Comparison of ENCODE assay signal across 18 mouse cellular contexts in genomic region chr5:151421859-151422258, GRCm38 (mm10). TPM values are rescaled to one million over a fixed set of nuclear protein-coding genes. Genes with fewer than 3 reads are reported as not detected.
A peak's percentile ranks its signal among the peaks of the same experiment; 100 is the strongest.
DNase-seq lines count a peak whose midpoint lies in the region; ATAC-seq and TF ChIP-seq lines count a peak whose summit lies in the region.
"Had no signal": no experiment of that assay in that cellular context is flagged by ENCODE, and none has a peak within 500 bp of the region (broad histone marks: within the 10 kb centered on the region; RNA-seq: fewer than 3 reads in every experiment).

No protein-coding gene starts in this region.

- H3K9me3 ChIP-seq in heart, embryonic 11.5 days (replicated peaks; ENCODE audit: control insufficient read depth, low read length) = no peaks in the 10 kb centered on the region
- H3K9me3 ChIP-seq in lung, embryonic 14.5 days (ENCODE audit: low read depth, low read length) = no peaks in the 10 kb centered on the region
- H3K9me3 ChIP-seq: hindbrain, embryonic 10.5 days; limb, embryonic 13.5 days; midbrain, embryonic 13.5 days had no signal

- H3K4me2 ChIP-seq in heart, embryonic 11.5 days = no peak overlapping the region
- no peak overlapping the region for H3K4me2 ChIP-seq in lung, embryonic 14.5 days
- H3K4me2 ChIP-seq: limb, embryonic 13.5 days; midbrain, embryonic 13.5 days had no signal

- TF ChIP-seq CTCF in lung, embryonic 14.5 days (IDR thresholded peaks at IDR 0.05; ENCODE audit: low read depth) = no peak

- no peaks in the 10 kb centered on the region for H3K27me3 ChIP-seq in heart, embryonic 11.5 days (ENCODE audit: control insufficient read depth, insufficient read depth, low read length)
- no peaks in the 10 kb centered on the region for H3K27me3 ChIP-seq in lung, embryonic 14.5 days (ENCODE audit: insufficient read depth, low read length)
- H3K27me3 ChIP-seq: CH12.LX; limb, embryonic 13.5 days; midbrain, embryonic 13.5 days had no signal

- 0 out of 2 replicates have a peak, but pooled peaks cover 3% of the 10 kb centered on the region for H3K4me1 ChIP-seq in heart, embryonic 11.5 days (ENCODE audit: control insufficient read depth, insufficient read depth, low read length)
- H3K4me1 ChIP-seq in lung, embryonic 14.5 days (ENCODE audit: insufficient read depth) = peaks cover 7% of the 10 kb centered on the region
- H3K4me1 ChIP-seq in brown adipose tissue, adult 24 weeks (ENCODE audit: control insufficient read depth, insufficient read depth, insufficient read length, low read length) = 0 out of 2 replicates have a peak, but pooled peaks cover 4% of the 10 kb centered on the region
- H3K4me1 ChIP-seq: hindbrain, embryonic 10.5 days; limb, embryonic 13.5 days; midbrain, embryonic 13.5 days had no signal

- WGBS in heart, embryonic 11.5 days (ENCODE audit: insufficient replicate concordance) = 45% methylated on average over 7 of the region's 7 CpGs
- WGBS in lung, embryonic 14.5 days = 38% methylated on average over 7 of the region's 7 CpGs

- no peak for ATAC-seq in heart, embryonic 11.5 days (replicated peaks; ENCODE audit: insufficient number of reproducible peaks, low FRiP score, low TSS enrichment)
- no peak for ATAC-seq in lung, embryonic 14.5 days (ENCODE audit: insufficient read depth)
- ATAC-seq: forebrain, embryonic 16.5 days; intestine, postnatal 0 days; liver, postnatal 0 days; midbrain, embryonic 13.5 days had no signal

- peak; percentile 33 for DNase-seq in heart, postnatal 4 days
- peak; percentile 54 for DNase-seq in lung, embryonic 14.5 days
- DNase-seq in lung, postnatal 25 days (ENCODE audit: low spot score) = no peak
- DNase-seq in adipocyte (ENCODE audit: low spot score) = peak; percentile 55
- no peak for DNase-seq in kidney, postnatal 14 days
- DNase-seq: adrenal gland, adult 2 months; cerebellum, adult 11-12 months; heart, adult 2 months; liver, postnatal 0 days had no signal

- no peak overlapping the region for H3K27ac ChIP-seq in heart, embryonic 11.5 days (ENCODE audit: low read depth, low read length)
- no peak overlapping the region for H3K27ac ChIP-seq in lung, embryonic 14.5 days (ENCODE audit: low read depth)
- H3K27ac ChIP-seq in brown adipose tissue, adult 24 weeks (replicated peaks; ENCODE audit: low read depth, low read length) = peak overlapping the region; percentile 46; the same call in 1 of the 2 replicates
- H3K27ac ChIP-seq: heart, adult 2 months; hindbrain, embryonic 10.5 days; layer of hippocampus, adult 2 months; limb, embryonic 13.5 days; midbrain, embryonic 13.5 days had no signal

- H3K36me3 ChIP-seq in heart, embryonic 11.5 days (ENCODE audit: control insufficient read depth, insufficient read depth, low read length) = no peaks in the 10 kb centered on the region
- no peaks in the 10 kb centered on the region for H3K36me3 ChIP-seq in lung, embryonic 14.5 days (ENCODE audit: insufficient read depth)
- H3K36me3 ChIP-seq: hindbrain, embryonic 10.5 days; limb, embryonic 13.5 days; midbrain, embryonic 13.5 days had no signal

- H3K9ac ChIP-seq in heart, embryonic 11.5 days (ENCODE audit: low read depth, low read length) = no peak overlapping the region
- no peak overlapping the region for H3K9ac ChIP-seq in lung, embryonic 14.5 days
- H3K9ac ChIP-seq: limb, embryonic 13.5 days; liver, postnatal 0 days; midbrain, embryonic 13.5 days had no signal

- no peak overlapping the region for H3K4me3 ChIP-seq in heart, embryonic 11.5 days (ENCODE audit: low read depth, low read length)
- no peak overlapping the region for H3K4me3 ChIP-seq in lung, embryonic 14.5 days (ENCODE audit: low read depth, low read length)
- H3K4me3 ChIP-seq in brown adipose tissue, adult 24 weeks (ENCODE audit: insufficient read depth, low read depth, low read length) = no peak overlapping the region
- H3K4me3 ChIP-seq: heart, adult 2 months; hindbrain, embryonic 10.5 days; layer of hippocampus, adult 2 months; limb, embryonic 13.5 days; midbrain, embryonic 13.5 days had no signal

RNA-seq across cellular contexts. Expression of gene Gm42906, which starts 6.1 kb away (rescaled TPM):
- total RNA-seq in heart, postnatal 4 days (2021) = not detected
- polyA plus RNA-seq in heart, embryonic 11.5 days (2014; fragmentation: Nextera tagmentation; extraction: Ambion mirVana) = not detected in 2 replicates
- not detected in 2 replicates for polyA plus RNA-seq in lung, embryonic 14.5 days (2014; fragmentation: Nextera tagmentation; extraction: Ambion mirVana)
- polyA plus RNA-seq in brown adipose tissue, adult 24 weeks (2012; ENCODE audit: insufficient read depth, insufficient read length, missing spikeins) = not detected in 2 replicates
- total RNA-seq: adrenal gland, adult 2 months; CH12.LX; layer of hippocampus, adult 2 months had no signal
- polyA plus RNA-seq: adrenal gland, adult 2 months; forebrain, embryonic 16.5 days; heart, adult 2 months; hindbrain, embryonic 10.5 days; intestine, postnatal 0 days; limb, embryonic 13.5 days; liver, postnatal 0 days; midbrain, embryonic 13.5 days had no signal

Comparison
In these comparisons a context has a peak if more than half of its experiments do, and no peak if none do; other contexts are left out.
1. DNase-seq: peak in heart, postnatal 4 days (single experiment), lung, embryonic 14.5 days (single experiment) and adipocyte (single experiment); none in lung, postnatal 25 days (single experiment) and kidney, postnatal 14 days (single experiment).